Comparison of ENCODE assay signal across 31 mouse cellular contexts in the genomic region with DNA sequence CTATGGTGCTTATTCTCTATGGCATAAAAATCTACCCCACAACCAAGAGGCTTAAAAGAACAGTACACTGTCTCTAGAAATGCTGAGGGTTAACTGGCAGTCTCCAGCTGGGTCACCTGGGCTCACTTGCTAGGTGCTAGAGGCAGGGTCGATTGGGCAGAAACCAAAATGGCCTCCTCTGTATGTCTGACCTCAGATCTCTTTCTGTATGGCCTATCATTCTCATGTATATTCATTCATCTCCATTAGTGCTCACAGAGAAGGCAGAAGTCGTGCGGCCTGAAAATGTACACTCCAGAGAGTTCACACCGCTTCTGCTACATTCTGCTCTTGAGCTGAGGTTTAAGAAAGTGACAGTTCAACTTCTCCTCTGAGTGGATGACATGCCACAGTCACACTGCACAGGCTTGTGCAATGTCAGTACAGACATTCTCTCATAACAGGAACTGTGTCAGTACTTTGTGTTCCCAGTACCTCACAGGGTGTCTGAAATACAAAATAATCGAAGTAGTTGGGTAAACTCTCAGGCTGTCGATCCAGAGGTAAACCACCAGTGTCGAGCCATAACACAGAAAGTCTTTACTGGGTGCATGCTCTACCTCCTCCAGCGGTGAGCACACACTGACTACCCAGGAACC. TPM values are rescaled to one million over a fixed set of nuclear protein-coding genes. Genes with fewer than 3 reads are reported as not detected.
DNase-seq lines count a peak whose midpoint lies in the region; ATAC-seq lines count a peak whose summit lies in the region.
"Had no signal": no experiment of that assay in that cellular context is flagged by ENCODE, and none has a peak within 500 bp of the region (broad histone marks: within the 10 kb centered on the region; RNA-seq: fewer than 3 reads in every experiment).

No protein-coding gene starts in this region.

- peak; percentile 74 for DNase-seq in heart, adult 11 months
- DNase-seq in heart, postnatal 14 days: no peak
- DNase-seq in lung, postnatal 25 days (ENCODE audit: low spot score): peak; percentile 28
- DNase-seq in lung, postnatal 10 days: no peak
- DNase-seq in yolk sac, embryonic 10.5 days (ENCODE audit: low spot score): no peak
- DNase-seq: adrenal gland, postnatal 25 days; cerebellum, adult 2 months; cerebellum, postnatal 14 days; gastrocnemius, postnatal 36 days; heart, postnatal 10 days; kidney, adult 8-10 months; kidney, postnatal 14 days; layer of hippocampus, adult 9-11 months; retina, postnatal 1 day; right cerebral cortex, postnatal 14 days; thymus, postnatal 4 days had no signal

- H3K9ac ChIP-seq in liver, embryonic 16.5 days (ENCODE audit: low read depth, low read length): no peak overlapping the region
- no peak overlapping the region for H3K9ac ChIP-seq in neural tube, embryonic 15.5 days (replicated peaks)
- H3K9ac ChIP-seq: heart, embryonic 13.5 days; hindbrain, embryonic 15.5 days; limb, embryonic 15.5 days; lung, embryonic 15.5 days; midbrain, embryonic 12.5 days; neural tube, embryonic 13.5 days had no signal

- H3K36me3 ChIP-seq in liver, embryonic 16.5 days (ENCODE audit: control insufficient read depth, insufficient read depth): no peaks in the 10 kb centered on the region
- H3K36me3 ChIP-seq in neural tube, embryonic 15.5 days: 0 out of 2 replicates have a peak, but pooled peaks cover 9% of the 10 kb centered on the region

- no peaks in the 10 kb centered on the region for H3K4me1 ChIP-seq in liver, embryonic 16.5 days (ENCODE audit: control insufficient read depth, low read depth, low read length)
- H3K4me1 ChIP-seq in neural tube, embryonic 15.5 days: no peaks in the 10 kb centered on the region
- H3K4me1 ChIP-seq: hindbrain, embryonic 15.5 days; limb, embryonic 10.5 days; limb, embryonic 15.5 days; lung, embryonic 15.5 days; midbrain, embryonic 12.5 days; neural tube, embryonic 13.5 days had no signal

- intact Hi-C loops in heart, postnatal 14 days (cut with DNase I): no loop called here

- no peak overlapping the region for H3K4me3 ChIP-seq in liver, embryonic 16.5 days (ENCODE audit: low read depth, low read length)
- no peak overlapping the region for H3K4me3 ChIP-seq in neural tube, embryonic 15.5 days (replicated peaks)
- H3K4me3 ChIP-seq: heart, embryonic 13.5 days; hindbrain, embryonic 10.5 days; hindbrain, embryonic 15.5 days; limb, embryonic 10.5 days; limb, embryonic 15.5 days; lung, embryonic 15.5 days; megakaryocyte, embryonic 14.5 days; midbrain, embryonic 12.5 days; neural tube, embryonic 13.5 days had no signal

- 0 out of 2 replicates have a peak, but pooled peaks have one; percentile 16 for ATAC-seq in liver, embryonic 16.5 days (ENCODE audit: low read depth)
- ATAC-seq in neutrophil, adult 5-6 weeks (ENCODE audit: extremely low read depth, insufficient number of reproducible peaks, low FRiP score, poor library complexity, severe bottlenecking): peak; percentile 18; the same call in 1 of the 2 replicates
- no peak for ATAC-seq in neural tube, embryonic 15.5 days (ENCODE audit: low FRiP score)
- ATAC-seq: forebrain, embryonic 14.5 days; inflammation-experienced regulatory T-cells, adult 6 months; Patski had no signal

- no peaks in the 10 kb centered on the region for H3K27me3 ChIP-seq in liver, embryonic 16.5 days (ENCODE audit: control insufficient read depth, insufficient read depth, low read depth, low read length)
- H3K27me3 ChIP-seq in neural tube, embryonic 15.5 days (replicated peaks): no peaks in the 10 kb centered on the region
- H3K27me3 ChIP-seq: heart, embryonic 13.5 days; hindbrain, embryonic 15.5 days; limb, embryonic 15.5 days; lung, embryonic 15.5 days; megakaryocyte, embryonic 14.5 days; midbrain, embryonic 12.5 days; neural tube, embryonic 13.5 days; Patski had no signal

- no peaks in the 10 kb centered on the region for H3K9me3 ChIP-seq in liver, embryonic 16.5 days (replicated peaks; ENCODE audit: control insufficient read depth, low read length)
- no peaks in the 10 kb centered on the region for H3K9me3 ChIP-seq in neural tube, embryonic 15.5 days (replicated peaks)
- H3K9me3 ChIP-seq: heart, embryonic 13.5 days; hindbrain, embryonic 10.5 days; hindbrain, embryonic 15.5 days; limb, embryonic 10.5 days; limb, embryonic 15.5 days; lung, embryonic 15.5 days; midbrain, embryonic 12.5 days; neural tube, embryonic 13.5 days had no signal

- 0 out of 2 replicates have a peak overlapping the region, but pooled peaks have one; percentile 14 for H3K27ac ChIP-seq in liver, embryonic 16.5 days (ENCODE audit: low read length)
- H3K27ac ChIP-seq in neural tube, embryonic 15.5 days (replicated peaks): no peak overlapping the region
- H3K27ac ChIP-seq: heart, embryonic 13.5 days; hindbrain, embryonic 10.5 days; hindbrain, embryonic 15.5 days; limb, embryonic 10.5 days; limb, embryonic 15.5 days; lung, embryonic 15.5 days; midbrain, embryonic 12.5 days; neural tube, embryonic 13.5 days had no signal

- no peak overlapping the region for H3K4me2 ChIP-seq in liver, embryonic 16.5 days (ENCODE audit: low read depth, low read length)
- no peak overlapping the region for H3K4me2 ChIP-seq in neural tube, embryonic 15.5 days
- H3K4me2 ChIP-seq: heart, embryonic 13.5 days; hindbrain, embryonic 15.5 days; limb, embryonic 15.5 days; lung, embryonic 15.5 days; midbrain, embryonic 12.5 days; neural tube, embryonic 13.5 days had no signal

- WGBS in liver, embryonic 16.5 days (ENCODE audit: insufficient replicate concordance): 67% methylated on average over 8 of the region's 8 CpGs
- 91% methylated on average over 8 of the region's 8 CpGs for WGBS in neural tube, embryonic 15.5 days

RNA-seq across cellular contexts. Expression of gene Tex10, which starts 54.3 kb away (rescaled TPM):
- 10 to 100 TPM; 10.8 to 11.6 TPM for total RNA-seq in heart, postnatal 14 days (2021)
- 12.7 and 12.8 TPM in 2 replicates for polyA plus RNA-seq in liver, embryonic 16.5 days (2015; fragmentation: Nextera tagmentation; extraction: Ambion mirVana)
- total RNA-seq in neutrophil, adult 5-6 weeks (2017): 48.6 and 58.3 TPM in 2 replicates
- 34.2 and 40.5 TPM in 2 replicates for polyA plus RNA-seq in neural tube, embryonic 15.5 days (2015; fragmentation: Nextera tagmentation; extraction: Ambion mirVana)

Comparison
In these comparisons a context has a peak if more than half of its experiments do, and no peak if none do; other contexts are left out.
1. DNase-seq: peak in heart, adult 11 months (single experiment) and lung, postnatal 25 days (single experiment); none in heart, postnatal 14 days (0 of 2), lung, postnatal 10 days (single experiment) and yolk sac, embryonic 10.5 days (single experiment).